Mouse (Mus musculus): ENCODE results near the gene Syn2.

- TF ChIP-seq POLR2A (IDR thresholded peaks at IDR 0.05; ENCODE audit: insufficient read depth, low read depth, low read length) = no peak
- no peak for TF ChIP-seq CTCF (IDR thresholded peaks at IDR 0.05; ENCODE audit: insufficient read depth, low read depth, low read length)
These were observed 144.9 kb downstream of the Syn2 start for GRCm38 (mm10) chr6:115279639-115280038.

Data from olfactory bulb, adult 2 months (tissue).